Mouse (Mus musculus) hindbrain, embryonic 16.5 days (tissue): ENCODE data around the gene St6galnac4. TPM values are rescaled to one million over a fixed set of nuclear protein-coding genes. Genes with fewer than 3 reads are reported as not detected.
A peak's percentile ranks its signal among the peaks of the same experiment; 100 is the strongest.

Experiments used
- ATAC-seq: fragments of 200-750 bp; cut with Nextera tagmentation; 2 replicates; pipeline ENCODE4 v1.8.0; 2017; ENCODE audit warnings: moderate TSS enrichment, moderate library complexity
- H3K27ac ChIP-seq: fragments of 300-500 bp; sonication (generic); 2 replicates; pipeline ENCODE4 v1.5.1; 2014; ENCODE audit warnings: low read depth, mild to moderate bottlenecking, control low read depth, low read length, moderate library complexity
- H3K27me3 ChIP-seq: fragments of 300-500 bp; sonication (generic); replicated peaks from 2 replicates; pipeline ENCODE4 v1.6.1; 2014; ENCODE audit warnings: low read length; ENCODE audit not compliant: control insufficient read depth, insufficient read depth
- H3K36me3 ChIP-seq: fragments of 300-500 bp; sonication (generic); 2 replicates; pipeline ENCODE4 v1.6.1; 2014; ENCODE audit warnings: mild to moderate bottlenecking, low read length, moderate library complexity, mixed read lengths; ENCODE audit not compliant: control insufficient read depth, insufficient read depth
- H3K4me1 ChIP-seq: fragments of 300-500 bp; sonication (generic); 2 replicates; pipeline ENCODE4 v1.6.1; 2014; ENCODE audit warnings: low read depth, low read length; ENCODE audit not compliant: control insufficient read depth, insufficient read depth
- H3K4me2 ChIP-seq: fragments of 300-500 bp; sonication (generic); 2 replicates; pipeline ENCODE4 v1.6.1; 2014; ENCODE audit warnings: mild to moderate bottlenecking, low read length, control low read depth, moderate library complexity
- H3K4me3 ChIP-seq: fragments of 300-500 bp; sonication (generic); 2 replicates; pipeline ENCODE4 v1.5.1; 2014; ENCODE audit warnings: mild to moderate bottlenecking, low read length, control low read depth, moderate library complexity
- H3K9ac ChIP-seq: fragments of 300-500 bp; sonication (generic); 2 replicates; pipeline ENCODE4 v1.6.1; 2014; ENCODE audit warnings: low read depth, mild to moderate bottlenecking, control low read depth, low read length, moderate library complexity
- H3K9me3 ChIP-seq: fragments of 300-500 bp; sonication (generic); 2 replicates; pipeline ENCODE4 v1.6.1; 2014; ENCODE audit warnings: mild to moderate bottlenecking, low read length, moderate library complexity; ENCODE audit not compliant: control insufficient read depth
- WGBS: fragments of 180-500 bp; shearing (Covaris S2); extraction: QIAGEN DNeasy Blood & Tissue Kit; methylation state at CpG from one replicate; pipeline ENCODE4 v1.1.7; 2014; 5-methylcytosine and 5-hydroxymethylcytosine counted together
- polyA plus RNA-seq: library from polyadenylated mRNA; unstranded; fragments of >200 nt; fragmentation: Nextera tagmentation; extraction: Ambion mirVana; gene quantifications from 2 replicates; pipeline ENCODE4 v1.2.1, GENCODE M21; 2015

St6galnac4 gene
- polyA plus RNA-seq, 1 experiment from 2014 or later, result 54.3 TPM

DNA sequence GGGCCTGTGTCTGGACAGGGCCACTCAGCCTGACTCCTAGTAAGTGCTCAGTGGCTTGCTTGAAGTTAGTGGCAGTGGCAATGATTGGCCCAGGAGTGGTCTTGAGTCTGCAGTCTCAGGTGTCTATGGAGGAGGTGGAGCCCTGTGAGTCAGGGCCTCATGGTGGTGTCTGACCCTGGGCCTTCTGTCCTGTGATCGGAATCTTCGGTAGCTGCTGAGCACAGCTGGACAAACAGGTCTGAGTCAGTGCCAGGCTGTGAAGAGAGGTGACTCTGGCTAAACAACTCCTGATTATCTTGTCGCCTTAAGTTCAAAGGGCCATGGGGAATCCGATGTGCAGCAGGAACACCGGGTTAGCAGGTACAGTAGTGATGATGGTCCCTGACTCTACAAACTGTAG lies 39.5 kb upstream of the St6galnac4 start:
- H3K27me3 ChIP-seq, result no peaks in the 10 kb centered on the region
- no peak overlapping the region for H3K27ac ChIP-seq
- no peak for ATAC-seq
- 91% methylated on average over 5 of the region's 5 CpGs for WGBS
- peaks cover 11% of the 10 kb centered on the region; the same call in 1 of the 2 replicates for H3K4me1 ChIP-seq
- no peak overlapping the region for H3K4me2 ChIP-seq
- no peak overlapping the region for H3K4me3 ChIP-seq
- no peaks in the 10 kb centered on the region for H3K9me3 ChIP-seq
- H3K36me3 ChIP-seq, result no peaks in the 10 kb centered on the region
- H3K9ac ChIP-seq, result no peak overlapping the region

DNA sequence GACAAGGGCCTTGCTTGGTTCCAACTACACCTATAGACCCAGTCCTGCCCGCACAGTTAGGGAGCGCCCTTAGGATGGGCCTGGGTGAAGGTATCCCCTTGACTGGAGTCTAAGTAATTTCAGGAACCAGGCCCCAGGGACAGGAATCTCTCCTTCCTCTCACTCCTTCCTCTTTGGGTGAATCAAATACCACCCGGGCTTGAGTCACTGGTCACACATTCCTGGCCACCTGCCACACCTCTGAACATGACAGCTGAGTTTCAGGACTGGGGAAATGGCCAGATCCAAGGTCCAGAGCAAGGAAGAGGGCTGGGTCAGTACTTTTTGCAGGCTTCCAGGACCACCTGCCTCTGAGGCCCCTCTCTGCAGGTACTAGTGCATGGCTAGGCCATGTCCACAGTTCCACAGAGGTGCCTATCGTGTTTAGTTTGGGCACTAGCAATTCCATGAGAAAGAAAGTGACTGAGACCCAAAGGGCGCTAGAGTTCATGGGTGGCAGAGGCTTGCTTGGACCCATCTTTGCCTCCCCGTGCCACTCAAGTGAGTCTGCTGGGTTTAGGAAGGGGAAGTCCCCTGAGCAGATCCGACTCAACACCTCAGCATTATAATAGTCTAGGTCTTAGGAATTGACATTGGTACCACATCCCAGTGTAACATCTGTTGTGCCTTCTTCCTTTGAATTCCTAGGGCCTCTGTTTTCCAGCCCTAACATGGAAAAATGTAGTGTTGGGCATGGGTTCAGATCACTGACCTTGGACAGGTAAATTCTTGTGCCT lies 38.7 kb upstream of the St6galnac4 start:
- Histone ChIP-seq H3K4me3 (no peak overlapping the region), H3K9ac (no peak overlapping the region), H3K9me3 (no peaks in the 10 kb centered on the region), H3K27ac (no peak overlapping the region), H3K4me2 (no peak overlapping the region), H3K36me3 (no peaks in the 10 kb centered on the region), H3K4me1 (peaks cover 5% of the 10 kb centered on the region; the same call in 1 of the 2 replicates), H3K27me3 (no peaks in the 10 kb centered on the region)
- WGBS, result 90% methylated on average over 7 of the region's 7 CpGs
- no peak for ATAC-seq

DNA sequence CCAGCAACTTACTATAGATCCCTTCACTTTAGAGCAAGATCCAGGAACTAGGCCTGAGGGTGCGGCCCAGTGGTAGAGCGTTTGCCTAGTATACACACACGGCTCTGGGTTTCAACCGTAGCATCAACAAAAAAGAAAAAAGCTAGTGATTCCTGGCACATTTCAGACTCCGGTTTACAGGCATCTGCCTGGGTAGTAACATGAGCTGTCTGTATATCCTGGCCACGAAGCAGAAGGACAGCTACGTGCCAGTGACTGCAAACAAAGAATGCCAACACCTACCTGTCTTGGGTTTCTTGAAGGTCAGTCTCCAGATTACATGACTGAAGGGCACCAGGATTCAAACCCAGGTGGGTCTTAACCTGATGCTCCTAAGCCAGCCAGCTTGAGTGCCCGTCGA lies 37.7 kb upstream of the St6galnac4 start:
- peaks cover 5% of the 10 kb centered on the region; the same call in 1 of the 2 replicates for H3K4me1 ChIP-seq
- no peaks in the 10 kb centered on the region for H3K27me3 ChIP-seq
- H3K9ac ChIP-seq, result no peak overlapping the region
- no peaks in the 10 kb centered on the region for H3K36me3 ChIP-seq
- WGBS, result 89% methylated on average over 9 of the region's 9 CpGs
- no peaks in the 10 kb centered on the region for H3K9me3 ChIP-seq
- no peak for ATAC-seq
- H3K27ac ChIP-seq, result no peak overlapping the region
- no peak overlapping the region for H3K4me2 ChIP-seq
- no peak overlapping the region for H3K4me3 ChIP-seq

DNA sequence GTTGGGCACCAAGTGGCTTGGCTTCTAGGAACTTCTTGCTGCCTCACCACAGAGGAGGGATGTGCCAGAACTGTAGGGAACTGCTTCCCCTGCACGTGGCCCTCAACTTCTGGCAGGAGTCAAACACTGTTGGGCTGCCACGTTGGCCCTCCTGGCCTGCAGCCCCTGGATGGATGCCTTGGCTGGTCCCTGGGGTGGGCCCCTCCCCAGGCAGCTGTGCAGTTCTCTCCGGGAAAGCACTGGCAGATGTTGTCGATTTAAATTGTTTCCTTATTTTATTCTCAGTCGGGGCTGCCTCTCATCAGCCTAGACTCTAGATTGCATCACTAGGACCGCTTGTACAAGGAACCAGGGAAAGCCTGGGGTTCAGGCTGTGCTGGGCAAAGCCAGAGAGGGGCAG lies 37.1 kb upstream of the St6galnac4 start:
- H3K27ac ChIP-seq, result no peak overlapping the region
- 56% methylated on average over 6 of the region's 6 CpGs for WGBS
- ATAC-seq, result no peak
- H3K4me3 ChIP-seq, result no peak overlapping the region
- no peak overlapping the region for H3K9ac ChIP-seq
- H3K9me3 ChIP-seq, result no peaks in the 10 kb centered on the region
- no peak overlapping the region for H3K4me2 ChIP-seq
- H3K36me3 ChIP-seq, result no peaks in the 10 kb centered on the region
- H3K4me1 ChIP-seq, result peaks cover 5% of the 10 kb centered on the region; the same call in 1 of the 2 replicates
- no peaks in the 10 kb centered on the region for H3K27me3 ChIP-seq

DNA sequence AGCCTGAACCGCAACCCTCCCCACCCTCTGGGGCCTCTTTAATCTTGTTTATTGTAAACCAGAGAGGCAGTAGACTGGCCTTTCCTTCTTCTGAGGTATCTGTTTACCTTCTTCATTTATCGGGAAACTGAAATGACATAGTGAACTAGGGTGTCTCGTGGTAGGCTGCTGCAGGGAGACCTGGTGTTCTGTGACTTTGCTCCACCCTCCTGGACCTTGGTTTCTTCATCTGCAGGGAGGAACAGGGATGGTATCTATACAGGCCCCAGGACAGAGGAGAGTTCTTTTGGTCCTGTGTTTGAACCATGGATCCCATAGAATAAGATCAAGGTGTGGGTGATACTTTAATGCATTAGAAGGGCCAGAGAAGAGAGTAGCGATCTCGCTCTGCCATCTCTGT lies 35.7 kb upstream of the St6galnac4 start:
- no peak overlapping the region for H3K27ac ChIP-seq
- H3K4me2 ChIP-seq, result no peak overlapping the region
- no peak for ATAC-seq
- H3K4me3 ChIP-seq, result no peak overlapping the region
- no peak overlapping the region for H3K9ac ChIP-seq
- WGBS, result 88% methylated on average over 5 of the region's 5 CpGs
- no peaks in the 10 kb centered on the region for H3K9me3 ChIP-seq
- H3K27me3 ChIP-seq, result no peaks in the 10 kb centered on the region
- H3K4me1 ChIP-seq, result peaks cover 6% of the 10 kb centered on the region; the same call in 1 of the 2 replicates
- H3K36me3 ChIP-seq, result no peaks in the 10 kb centered on the region

DNA sequence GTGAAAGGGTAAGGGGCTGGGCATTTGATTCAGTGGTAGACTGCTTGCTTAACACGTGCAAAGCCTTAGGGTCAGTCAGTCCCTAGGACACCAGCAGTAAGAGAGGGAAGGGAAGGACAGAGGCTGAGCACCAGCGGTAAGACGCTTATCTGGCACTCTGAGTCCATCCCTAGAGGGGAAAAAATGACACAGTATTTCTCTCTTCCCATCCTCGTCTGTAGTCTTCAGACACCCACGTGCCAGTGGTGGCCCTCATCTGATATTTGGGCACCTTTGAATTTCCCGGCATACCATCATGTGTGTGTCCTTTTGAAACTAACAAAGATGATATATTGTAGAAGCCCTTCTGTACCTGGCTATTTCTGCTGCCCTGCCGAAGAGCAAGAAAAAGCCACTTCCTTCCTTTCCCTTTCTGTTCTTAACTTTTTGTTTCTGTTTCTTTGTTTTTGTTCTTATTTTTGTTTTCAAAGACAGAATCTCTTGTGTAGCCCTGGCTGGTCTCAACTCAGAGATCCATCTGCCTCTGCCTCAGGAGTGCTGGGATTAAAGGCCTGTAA lies 33.2 kb upstream of the St6galnac4 start:
- H3K27me3 ChIP-seq, result no peaks in the 10 kb centered on the region
- H3K4me3 ChIP-seq, result no peak overlapping the region
- no peaks in the 10 kb centered on the region for H3K9me3 ChIP-seq
- no peak overlapping the region for H3K27ac ChIP-seq
- no peak overlapping the region for H3K9ac ChIP-seq
- no peak overlapping the region for H3K4me2 ChIP-seq
- WGBS, result 74% methylated on average over 7 of the region's 7 CpGs
- no peaks in the 10 kb centered on the region for H3K36me3 ChIP-seq
- no peak for ATAC-seq
- peaks cover 17% of the 10 kb centered on the region for H3K4me1 ChIP-seq

DNA sequence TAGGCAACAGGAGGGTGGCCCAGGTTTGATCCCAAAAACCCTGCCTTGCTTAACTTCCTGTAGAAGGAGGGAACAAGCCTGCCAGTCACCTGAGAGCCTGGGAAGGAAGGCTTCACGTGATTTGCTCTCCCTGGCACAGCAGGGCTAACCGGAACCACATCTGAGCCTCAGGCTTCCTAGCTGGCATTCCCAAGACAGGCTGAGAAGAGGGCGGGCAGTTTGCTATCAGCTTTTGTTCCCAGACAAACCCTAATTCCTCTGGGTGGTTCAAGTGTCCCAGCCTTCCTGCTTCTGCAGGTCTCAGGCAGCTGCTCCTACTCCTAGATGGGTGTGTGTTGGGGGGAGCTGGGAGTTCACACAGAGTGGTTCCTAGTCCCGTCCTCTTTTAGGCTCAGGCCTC lies 31.4 kb upstream of the St6galnac4 start:
- no peak for ATAC-seq
- H3K4me1 ChIP-seq, result peaks cover 12% of the 10 kb centered on the region
- 28% methylated on average over 4 of the region's 4 CpGs for WGBS

DNA sequence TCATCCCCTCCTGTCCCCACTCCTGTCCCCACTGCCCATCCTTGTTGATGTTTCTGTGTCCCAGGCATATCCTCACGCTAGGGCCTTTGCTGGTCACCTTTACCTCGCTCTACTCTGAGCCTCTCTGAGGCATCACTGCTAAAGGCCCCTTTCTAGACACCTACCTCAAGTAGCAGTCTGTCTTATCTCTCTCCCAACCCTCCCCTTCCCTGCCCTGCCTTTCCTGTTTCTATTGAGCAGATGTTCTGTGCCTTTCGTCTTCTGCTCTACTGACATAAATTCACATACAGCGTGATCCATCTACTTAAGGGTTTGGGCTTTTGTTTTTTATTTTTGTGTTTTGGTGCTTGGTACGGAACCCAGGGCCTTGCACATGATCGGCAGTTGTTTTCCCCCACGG lies 30.9 kb upstream of the St6galnac4 start:
- no peak for ATAC-seq
- Histone ChIP-seq H3K9ac (0 out of 2 replicates have a peak overlapping the region, but pooled peaks have one; percentile 13), H3K27ac (no peak overlapping the region)

More for the DNA sequence above, 31.4 kb upstream of the St6galnac4 start:
- Histone ChIP-seq H3K4me3 (no peak overlapping the region), H3K9ac (no peak overlapping the region), H3K4me2 (no peak overlapping the region), H3K27me3 (no peaks in the 10 kb centered on the region), H3K27ac (no peak overlapping the region), H3K36me3 (no peaks in the 10 kb centered on the region), H3K9me3 (no peaks in the 10 kb centered on the region)

DNA sequence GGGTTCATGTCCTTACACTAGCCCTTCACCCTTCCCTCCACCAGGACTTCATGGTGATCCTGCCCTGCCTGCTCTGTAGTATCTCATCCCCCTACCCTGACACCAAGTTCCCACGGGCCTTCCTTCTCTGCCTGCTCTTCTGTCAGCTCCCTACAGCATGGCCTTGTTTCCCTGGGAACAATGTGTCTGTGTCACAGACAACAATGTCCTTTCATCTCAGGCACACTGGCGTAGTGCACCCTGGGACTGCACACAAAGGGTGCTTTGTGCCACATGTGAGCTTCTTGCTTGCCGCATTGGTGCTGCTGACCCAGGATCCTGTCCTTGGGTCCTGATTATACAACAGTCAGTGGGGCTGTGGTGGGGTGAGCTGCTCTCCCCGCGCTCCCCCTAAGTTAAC lies 27.3 kb upstream of the St6galnac4 start:
- Histone ChIP-seq H3K9me3 (no peaks in the 10 kb centered on the region), H3K36me3 (peaks cover 15% of the 10 kb centered on the region), H3K9ac (no peak overlapping the region), H3K27me3 (no peaks in the 10 kb centered on the region), H3K4me3 (no peak overlapping the region), H3K4me1 (peaks cover 12% of the 10 kb centered on the region), H3K4me2 (no peak overlapping the region), H3K27ac (peak overlapping the region; percentile 3; the same call in 1 of the 2 replicates)
- WGBS, result 14% methylated on average over 5 of the region's 5 CpGs
- ATAC-seq, result peak; percentile 83

More for the DNA sequence above, 30.9 kb upstream of the St6galnac4 start:
- Histone ChIP-seq H3K4me1 (peaks cover 12% of the 10 kb centered on the region), H3K27me3 (no peaks in the 10 kb centered on the region), H3K4me2 (no peak overlapping the region), H3K9me3 (no peaks in the 10 kb centered on the region), H3K4me3 (no peak overlapping the region), H3K36me3 (no peaks in the 10 kb centered on the region)
- WGBS, result 70% methylated on average over 7 of the region's 7 CpGs
